ENCODE assay signal across 14 mouse cellular contexts in genomic region chr13:40850686-40851085, GRCm38 (mm10).
"Had no signal": no experiment of that assay in that cellular context is flagged by ENCODE, and none has a peak within 500 bp of the region (broad histone marks: within the 10 kb centered on the region; RNA-seq: fewer than 3 reads in every experiment).

No protein-coding gene starts in this region.

- H3K27ac ChIP-seq: limb, embryonic 15.5 days; midbrain, embryonic 10.5 days; neural tube, embryonic 12.5 days; stomach, embryonic 15.5 days had no signal

- H3K36me3 ChIP-seq: limb, embryonic 15.5 days; midbrain, embryonic 10.5 days; neural tube, embryonic 12.5 days; stomach, embryonic 15.5 days had no signal

- H3K9me3 ChIP-seq: limb, embryonic 15.5 days; midbrain, embryonic 10.5 days; neural tube, embryonic 12.5 days; stomach, embryonic 15.5 days had no signal

- H3K27me3 ChIP-seq: limb, embryonic 15.5 days; neural tube, embryonic 12.5 days; stomach, embryonic 15.5 days had no signal

- H3K9ac ChIP-seq: limb, embryonic 15.5 days; neural tube, embryonic 12.5 days; stomach, embryonic 15.5 days had no signal

- H3K4me1 ChIP-seq: stomach, embryonic 15.5 days had no signal

- DNase-seq: layer of hippocampus, adult 9-11 months; layer of hippocampus, postnatal 36 days; lung, adult 18-20 months; lung, postnatal 4 days; midbrain, embryonic 14.5 days; right cerebral cortex, postnatal 4 days; thymus, adult 2 months; thymus, postnatal 25 days had no signal

- H3K4me3 ChIP-seq: limb, embryonic 15.5 days; midbrain, embryonic 10.5 days; myocyte; neural tube, embryonic 12.5 days; stomach, embryonic 15.5 days had no signal

- H3K4me2 ChIP-seq: limb, embryonic 15.5 days; neural tube, embryonic 12.5 days; stomach, embryonic 15.5 days had no signal

- ATAC-seq: lung, postnatal 0 days had no signal
